Mouse (Mus musculus) cerebellum, adult 11-12 months (tissue): ENCODE results near the gene Ccdc148.

Source experiments
- DNase-seq: peaks from one replicate; pipeline ENCODE4 v3.0.0; 2022

The Ccdc148 gene

DNA sequence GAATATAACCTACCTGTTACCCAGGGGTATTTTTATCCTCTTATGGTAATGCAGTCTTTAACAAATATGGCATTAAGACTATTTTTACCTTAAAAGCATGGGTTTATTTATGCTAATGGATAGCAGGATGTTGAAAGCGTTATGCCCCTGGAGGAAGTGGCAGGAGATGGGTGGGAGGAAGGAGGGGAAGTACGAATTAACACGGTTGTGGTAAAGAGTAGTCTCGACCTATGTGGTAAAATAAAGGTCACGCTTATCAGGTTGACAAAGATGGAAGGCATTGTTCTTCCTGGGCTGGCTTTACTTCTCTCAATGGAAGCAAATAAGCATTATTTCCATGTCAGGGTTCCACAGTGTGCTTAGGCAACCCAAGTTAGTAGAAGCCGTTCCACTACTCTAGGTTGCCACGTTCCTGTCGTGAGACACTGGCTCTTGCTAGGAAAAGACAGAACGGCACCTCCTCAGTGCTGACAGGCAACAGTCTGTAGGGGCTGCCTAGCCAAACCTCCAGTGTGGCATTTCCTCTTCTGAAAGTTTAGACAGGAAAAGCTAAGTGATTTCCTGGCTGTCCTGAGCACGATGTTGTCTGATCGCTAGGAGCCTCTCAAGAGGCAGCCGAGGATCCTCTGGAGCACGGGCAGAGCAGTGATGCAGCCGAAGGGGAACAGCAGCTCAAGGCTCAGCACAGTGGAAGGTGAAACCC is 253.5 kb downstream of the Ccdc148 start:
- DNase-seq = no peak

DNA sequence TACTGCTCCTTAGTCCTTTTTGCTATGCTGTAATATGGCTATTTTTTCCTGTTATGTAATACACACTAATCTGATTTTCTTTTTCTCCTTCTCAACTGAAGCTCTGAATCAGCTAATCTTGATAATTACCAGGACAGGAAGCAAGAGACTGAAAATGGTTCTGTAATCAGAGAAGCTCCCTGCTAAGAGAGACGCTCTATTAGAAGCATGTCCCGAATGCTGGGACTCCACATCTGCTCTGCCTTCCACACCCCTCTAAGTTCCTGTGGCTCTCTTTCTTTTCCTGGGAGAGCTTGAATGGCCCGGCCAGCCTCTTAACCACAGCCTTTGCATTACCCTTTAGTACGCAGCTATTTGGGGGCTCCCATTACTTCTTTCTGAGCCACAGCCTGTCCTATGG is 255.4 kb downstream of the Ccdc148 start:
- no peak for DNase-seq

DNA sequence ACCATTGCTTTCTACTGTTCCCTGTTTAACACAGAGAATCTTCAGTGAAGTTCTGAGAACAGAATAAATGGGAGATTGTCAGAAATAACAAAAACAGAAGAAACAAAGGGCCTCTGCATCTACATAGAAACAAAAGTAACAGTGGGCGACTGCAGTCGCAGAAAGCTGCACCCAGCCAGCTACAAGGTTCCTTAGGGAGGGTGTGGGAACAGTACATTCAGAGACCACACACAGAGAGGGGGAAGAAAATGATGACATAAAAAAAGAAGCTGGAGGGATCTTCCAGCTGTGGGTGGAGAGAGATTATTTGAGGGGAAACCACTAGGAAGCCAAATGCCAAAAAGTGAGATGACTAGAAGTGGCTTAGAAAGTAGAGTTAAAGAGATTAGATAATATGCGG is 280.6 kb downstream of the Ccdc148 start:
- DNase-seq = no peak

DNA sequence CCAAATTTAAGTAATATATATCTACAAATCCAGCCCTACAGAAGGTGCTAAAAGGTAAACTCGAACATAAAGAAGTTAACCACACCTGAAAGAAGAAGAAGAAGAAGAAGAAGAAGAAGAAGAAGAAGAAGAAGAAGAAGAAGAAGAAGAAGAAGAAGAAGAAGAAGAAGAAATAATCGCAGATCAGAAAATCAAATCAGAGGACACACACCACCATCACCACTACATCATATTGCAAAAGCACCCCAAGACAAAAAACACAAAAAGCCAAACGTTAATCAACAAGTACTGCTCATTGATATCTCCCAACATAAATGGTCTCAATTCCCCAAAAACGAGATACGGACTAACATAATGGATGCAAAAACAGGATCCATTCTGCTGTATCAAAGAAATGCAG is 301.3 kb downstream of the Ccdc148 start, which contains the start of gene Gm11099:
TSS of gene Gm11099 (plus strand) at position 301 of the 400 bp plus-strand sequence.
- DNase-seq = no peak

DNA sequence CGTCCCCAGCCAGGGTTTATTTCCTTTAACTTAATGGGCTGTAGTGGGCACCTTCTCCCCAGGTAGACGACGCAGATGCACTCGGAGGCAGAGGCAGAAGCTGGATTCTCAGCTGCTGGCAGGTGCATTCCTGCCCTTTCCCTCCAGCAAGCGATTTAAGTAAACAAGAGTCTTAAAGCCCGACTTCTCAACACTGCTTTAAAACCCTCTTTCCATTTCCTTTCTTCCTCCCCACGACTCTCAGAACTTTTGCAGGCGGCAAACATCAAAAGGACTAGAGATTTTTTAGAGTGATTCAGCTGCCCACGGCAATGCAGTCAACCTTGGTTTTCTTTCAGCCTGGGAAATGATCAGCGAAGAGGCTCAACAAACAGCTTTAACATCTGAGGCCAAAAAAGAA is 316.0 kb downstream of the Ccdc148 start:
- no peak for DNase-seq

DNA sequence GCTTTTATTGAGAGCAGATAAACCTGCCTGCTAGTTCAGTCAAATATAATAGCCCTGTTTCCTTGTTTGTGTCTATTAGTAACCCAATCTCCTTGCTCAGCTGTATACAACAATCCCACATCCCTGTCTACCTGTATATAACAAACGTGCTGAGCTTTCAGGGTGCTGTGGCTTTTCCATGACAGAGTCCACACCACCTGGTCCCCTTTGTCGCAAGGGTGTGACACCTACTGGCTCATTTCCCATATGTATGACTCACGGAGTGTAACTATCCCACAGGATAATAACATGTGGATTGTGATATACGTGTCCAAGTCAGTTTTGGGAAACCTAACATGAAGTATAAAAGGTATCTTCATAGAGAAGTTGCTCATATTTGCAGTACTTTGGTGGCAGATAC is 318.0 kb downstream of the Ccdc148 start:
- DNase-seq = no peak

DNA sequence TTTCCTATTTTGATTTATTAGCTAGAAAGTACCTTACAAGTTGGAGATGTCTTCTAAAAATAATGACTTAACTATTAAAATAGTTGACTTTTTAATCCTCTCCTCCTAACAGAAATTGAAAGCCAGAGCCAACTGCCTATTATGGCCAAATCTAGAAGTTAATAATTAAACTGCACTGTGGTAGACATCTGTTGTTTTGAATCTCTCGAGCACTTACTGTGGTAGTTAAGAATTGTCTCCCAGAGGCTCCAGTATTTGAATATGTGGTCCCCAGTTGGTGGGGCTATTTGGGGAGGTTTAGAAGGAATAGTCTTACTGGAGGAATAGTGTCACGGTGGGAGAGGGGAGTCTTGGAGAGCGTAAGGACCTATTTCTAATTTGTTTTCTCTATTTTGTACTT is 319.5 kb downstream of the Ccdc148 start:
- DNase-seq = no peak

DNA sequence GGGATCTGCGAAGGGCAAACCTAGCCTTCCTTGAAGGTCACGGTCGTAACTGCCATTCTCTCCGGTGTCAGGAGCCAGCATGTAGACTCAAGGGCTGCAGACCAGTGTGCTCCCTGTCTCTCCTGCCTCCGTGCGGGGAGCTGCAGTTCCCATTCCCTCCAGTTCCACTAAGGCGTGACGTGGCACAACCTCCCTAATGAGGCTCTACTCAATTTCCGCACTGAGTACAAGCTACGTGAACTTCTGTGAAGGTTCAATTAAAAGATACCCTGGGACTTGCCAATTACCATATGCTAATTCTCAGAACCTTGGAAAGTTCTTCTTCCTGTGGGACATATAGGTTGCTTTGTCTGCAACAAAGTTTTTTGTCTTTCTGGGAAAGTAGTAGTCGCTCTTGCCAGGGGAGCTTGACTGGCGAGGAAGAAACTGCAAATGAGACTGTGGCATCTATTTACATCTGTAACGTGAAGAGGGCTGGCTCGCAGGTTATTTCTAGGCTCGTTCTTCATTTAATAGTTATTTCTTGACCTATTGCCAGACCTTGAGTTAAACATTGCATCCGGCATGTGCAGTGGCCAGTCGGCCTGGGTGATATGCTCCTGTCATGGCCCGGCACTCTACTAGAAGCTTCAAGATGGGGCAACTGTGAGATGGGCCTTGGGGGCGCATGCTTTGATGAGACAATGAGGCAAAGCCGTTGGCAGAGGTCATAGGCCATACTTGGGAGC is 328.1 kb downstream of the Ccdc148 start:
- DNase-seq = no peak

DNA sequence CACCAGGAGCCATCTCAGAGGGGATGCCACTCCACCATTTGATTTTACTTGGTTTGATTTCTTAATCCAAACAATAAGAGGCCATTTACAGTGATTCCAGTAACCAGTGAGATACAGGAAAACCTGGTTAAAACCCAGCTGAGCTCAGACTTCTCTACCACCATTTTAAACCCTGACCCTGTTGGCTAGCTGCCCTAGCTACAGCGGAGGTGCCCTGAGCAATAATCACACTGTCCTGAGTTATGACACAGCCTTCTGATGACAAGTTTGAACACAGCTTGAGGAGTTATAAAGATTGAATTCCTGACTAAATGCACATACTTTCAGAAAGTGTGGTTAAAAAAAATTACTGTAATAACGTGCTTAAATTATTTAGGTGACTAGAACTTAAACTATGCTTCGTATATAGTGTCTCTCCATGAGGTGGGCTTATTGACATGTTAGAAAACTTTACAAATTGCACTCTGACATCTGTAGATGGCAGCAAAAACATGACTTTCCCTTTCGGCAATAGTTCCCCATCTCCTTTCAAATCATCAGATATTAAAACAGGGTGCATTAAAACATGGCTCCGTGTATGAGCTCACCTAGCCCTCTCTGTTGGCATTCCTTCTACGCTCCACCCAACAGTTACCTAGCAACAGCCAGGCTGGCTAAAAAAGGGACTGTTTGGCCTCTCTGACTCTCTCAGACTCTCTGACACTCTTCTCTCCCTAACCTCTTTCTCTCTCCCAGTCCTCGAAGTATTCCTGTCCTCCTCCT is 330.3 kb downstream of the Ccdc148 start:
- no peak for DNase-seq

DNA sequence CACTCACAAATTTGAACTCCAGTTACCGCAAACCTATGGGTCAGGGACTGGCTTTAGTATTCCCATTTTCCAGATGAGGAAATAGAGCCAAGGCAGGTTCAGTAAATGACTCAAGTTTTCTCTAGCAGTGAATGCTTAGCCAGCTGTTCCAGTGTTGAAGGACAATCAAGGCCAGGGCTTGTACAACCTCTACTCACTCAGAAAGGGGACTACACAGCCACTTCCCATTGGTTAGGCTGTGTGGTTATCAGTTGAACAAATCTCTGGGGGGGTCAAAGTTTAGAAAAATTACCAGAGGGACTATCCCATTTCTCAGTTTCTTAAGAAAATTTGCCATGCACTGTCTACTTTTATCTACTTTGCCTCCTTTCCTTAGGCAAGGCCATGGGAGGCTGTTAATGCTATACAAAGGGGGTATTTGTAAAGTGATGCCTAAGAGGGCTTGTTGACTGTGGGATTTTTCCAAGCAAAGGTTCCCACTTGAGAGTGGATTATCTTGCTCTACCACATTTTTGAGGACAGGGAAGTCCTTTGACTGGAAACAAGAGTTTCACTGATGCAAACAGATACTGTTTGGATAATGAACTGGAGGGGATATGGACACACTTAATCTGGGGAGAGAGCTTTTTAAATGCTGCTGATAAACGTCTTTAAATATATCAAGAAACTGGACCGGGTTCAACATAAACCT is 331.4 kb downstream of the Ccdc148 start:
- DNase-seq = no peak

DNA sequence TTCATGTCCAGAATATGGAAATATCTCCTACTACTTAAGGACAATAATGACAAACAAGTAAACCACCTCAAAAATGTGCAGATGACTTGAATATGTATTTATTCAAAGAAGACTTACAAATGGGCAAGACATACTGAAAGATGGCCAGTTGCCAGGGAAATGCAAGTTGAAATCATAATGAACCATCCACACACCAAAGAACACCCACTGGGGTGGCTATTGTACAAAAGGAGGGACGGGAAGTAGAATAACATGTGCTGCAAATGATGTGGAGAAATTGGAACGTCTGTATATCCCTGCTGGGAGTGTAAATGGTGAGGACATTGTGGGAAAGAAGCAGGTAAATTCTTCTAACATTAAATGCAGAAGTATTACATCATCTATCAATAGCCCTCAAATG is 347.5 kb downstream of the Ccdc148 start:
- no peak for DNase-seq

DNA sequence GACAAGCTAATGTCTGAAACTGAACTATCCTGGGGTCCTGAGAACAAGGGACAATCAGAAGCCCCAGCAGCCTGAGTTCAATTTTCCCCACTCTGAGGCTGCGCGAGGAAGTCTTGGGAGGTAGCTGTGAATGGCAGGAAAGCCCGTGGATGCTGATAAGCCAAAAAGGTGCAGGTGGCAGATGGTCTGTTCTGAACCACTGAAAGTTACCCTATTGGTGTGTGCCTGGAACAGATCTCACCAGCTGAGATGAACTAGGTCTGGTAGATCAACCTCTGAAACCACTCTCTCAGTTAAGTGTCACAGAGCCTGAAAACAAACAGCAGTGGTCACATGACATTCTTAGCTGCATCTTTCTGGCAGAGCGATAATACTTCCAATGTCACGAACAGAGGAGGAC is 360.9 kb downstream of the Ccdc148 start:
- peak; percentile 25 for DNase-seq

DNA sequence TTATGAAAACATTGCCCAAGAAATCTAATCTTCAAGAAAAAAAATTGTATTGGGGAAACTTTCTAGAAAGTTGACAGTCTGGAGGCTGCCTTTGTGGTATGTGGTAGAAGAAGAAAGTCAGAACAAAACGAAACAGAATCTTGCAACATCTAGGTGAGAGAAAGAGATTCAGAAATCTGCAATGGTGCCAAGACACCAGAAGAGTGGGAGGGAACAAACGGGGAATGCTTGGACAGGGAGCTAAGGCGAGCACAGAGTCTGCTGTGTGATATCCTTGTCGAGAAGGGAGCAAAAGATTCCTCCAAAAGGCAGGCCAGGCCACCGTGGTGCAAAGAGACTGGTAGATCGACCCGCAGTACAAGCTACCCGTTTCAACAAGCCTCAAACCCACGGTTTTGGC is 361.4 kb downstream of the Ccdc148 start:
- no peak for DNase-seq

DNA sequence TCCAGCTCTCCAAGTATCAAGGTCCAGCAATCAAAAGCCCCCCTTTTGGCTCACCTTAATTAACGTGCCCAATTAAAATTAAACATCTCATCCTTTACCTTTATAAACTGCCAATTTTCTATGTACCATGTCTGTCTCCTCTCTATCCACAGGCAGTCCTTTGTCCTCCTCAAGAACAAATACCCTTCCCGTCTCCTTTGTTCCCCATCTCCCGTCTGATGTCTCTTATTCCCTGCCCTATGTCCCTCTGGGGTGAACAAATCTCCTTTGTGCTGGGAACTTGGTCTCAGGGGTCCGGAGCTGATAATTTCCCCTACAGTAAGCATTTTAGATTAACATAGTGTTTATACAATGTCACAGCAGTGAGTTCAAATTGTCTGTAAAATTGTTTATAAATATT is 363.0 kb downstream of the Ccdc148 start:
- DNase-seq = no peak

DNA sequence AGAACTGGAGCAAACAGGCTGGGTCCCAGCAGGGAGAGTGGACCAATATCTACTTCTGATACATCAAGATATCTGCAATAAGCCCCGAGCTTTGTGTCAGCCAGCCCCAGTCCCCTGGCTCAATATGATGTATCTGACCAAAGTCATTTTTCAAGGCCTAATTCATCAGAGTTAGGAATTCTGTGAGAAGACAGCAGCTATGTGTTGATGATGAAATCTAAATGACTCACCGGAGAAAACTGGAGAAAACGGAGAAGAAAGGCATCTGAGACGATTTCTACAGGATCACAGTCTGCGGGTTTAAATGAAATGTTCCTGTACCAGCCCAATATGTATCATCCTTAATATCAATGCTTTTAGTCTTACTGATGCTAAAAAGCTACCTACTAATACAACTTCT is 365.1 kb downstream of the Ccdc148 start:
- no peak for DNase-seq

DNA sequence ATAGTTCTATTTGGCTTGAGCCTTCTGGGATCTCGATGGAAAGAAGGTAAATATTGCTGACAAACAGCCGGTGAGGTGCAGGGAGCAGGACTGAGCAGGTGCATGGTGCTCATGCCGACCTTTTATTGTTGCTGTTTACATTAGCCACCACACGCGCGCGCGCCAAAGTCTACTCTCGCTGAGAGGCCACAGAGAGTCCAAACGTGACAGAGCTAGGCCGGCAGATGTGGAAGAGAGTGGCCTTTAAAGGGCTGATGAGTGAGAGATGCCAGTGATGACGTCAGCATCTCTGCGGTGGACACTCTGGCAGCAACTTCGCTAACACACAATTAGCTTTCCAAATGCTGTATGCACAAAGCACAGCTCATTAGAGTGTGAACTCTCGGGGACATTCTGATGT is 366.0 kb downstream of the Ccdc148 start:
- DNase-seq = no peak

DNA sequence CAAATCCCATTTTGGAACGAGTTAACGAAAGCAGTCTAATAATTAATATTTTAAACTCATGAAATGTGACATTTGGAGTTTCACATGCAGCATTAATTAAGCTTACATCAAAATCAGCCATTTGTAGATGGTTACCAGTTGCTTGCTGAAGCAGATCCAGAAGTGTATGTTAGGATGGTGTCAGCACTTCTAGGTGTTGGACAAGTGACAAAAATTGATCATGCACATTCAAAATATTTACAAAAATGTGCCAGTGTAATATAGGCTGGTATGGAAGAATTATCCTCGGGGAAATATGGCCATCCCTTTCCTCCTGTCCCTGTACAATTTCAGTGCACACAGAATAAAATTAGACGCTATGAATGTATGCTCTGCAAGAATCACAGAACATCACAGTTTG is 370.1 kb downstream of the Ccdc148 start:
- no peak for DNase-seq

DNA sequence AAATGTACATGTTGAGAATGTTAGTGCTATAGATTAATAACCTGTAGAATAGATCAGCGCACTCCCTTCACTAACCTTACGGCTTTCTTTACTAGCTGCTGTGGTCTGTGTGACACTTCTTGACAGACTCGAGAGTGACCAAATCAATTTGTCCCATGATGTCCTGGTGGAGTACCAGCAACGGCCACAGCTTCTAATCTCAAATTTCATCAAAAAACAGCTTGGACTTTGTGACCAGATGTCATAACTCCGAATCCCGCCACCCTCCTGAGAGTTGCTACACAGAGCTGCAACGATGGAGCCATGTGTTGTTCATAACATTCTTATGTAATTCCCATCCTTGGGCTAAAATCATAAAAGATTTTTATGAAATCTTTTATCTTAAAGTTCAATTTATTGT is 370.5 kb downstream of the Ccdc148 start:
- DNase-seq = no peak

DNA sequence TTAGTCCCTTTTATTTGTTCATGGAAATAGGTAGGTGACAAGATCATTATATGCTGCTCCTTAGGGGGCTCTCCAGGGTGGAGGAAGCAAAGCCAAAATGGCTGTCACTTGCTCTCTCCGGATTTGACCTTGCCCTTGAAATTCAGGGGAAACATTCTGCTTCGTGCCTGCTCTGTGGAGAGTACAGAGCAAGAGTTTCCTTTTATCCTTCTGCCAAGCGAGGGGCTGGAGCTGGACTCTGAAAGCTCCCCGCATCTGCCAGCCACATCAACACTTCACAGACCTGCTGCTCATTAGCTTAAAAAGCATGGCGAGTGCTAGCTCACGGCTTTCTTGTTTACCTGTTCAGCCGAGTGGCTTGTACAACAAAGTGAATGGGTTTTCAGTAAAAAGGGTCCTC is 373.1 kb downstream of the Ccdc148 start:
- no peak for DNase-seq

DNA sequence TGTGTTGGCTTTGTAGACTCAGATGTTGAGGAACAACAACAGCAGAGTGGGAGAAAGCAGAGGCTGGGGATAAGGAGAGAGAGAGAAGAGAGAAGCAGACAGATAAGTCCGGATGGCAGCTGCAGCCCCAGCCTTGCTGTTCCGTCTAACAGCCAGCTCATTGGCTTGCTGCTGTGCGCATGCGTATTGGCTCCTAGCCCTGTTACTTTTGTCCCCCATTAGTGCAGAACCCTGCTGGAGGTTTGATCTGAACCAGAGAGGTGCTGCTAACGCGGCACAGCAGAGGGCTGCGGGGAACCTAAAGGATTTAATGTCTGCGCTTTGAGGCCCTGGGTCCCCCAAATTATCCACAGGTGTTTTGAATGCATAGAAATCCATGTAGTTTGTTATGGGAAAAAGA is 373.8 kb downstream of the Ccdc148 start:
- no peak for DNase-seq

DNA sequence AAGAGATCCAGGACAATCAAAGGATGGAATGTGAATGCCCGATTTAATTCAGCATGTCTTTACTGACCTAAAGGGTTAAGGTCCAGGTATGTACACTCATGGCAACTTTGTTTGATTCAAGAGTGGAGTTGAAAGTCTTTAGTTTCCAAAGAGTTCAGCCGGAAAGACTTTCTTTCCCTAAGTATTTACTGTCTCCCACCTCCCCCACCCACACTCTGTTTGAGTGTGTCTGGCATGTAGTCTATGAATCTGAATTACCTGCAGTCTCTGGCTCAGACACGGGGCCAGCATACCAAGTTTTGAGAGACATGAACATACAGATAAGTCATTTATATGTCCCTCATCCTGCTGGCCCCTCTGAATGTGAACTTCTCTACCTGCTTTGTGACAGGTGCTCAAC is 374.3 kb downstream of the Ccdc148 start:
- DNase-seq = no peak

DNA sequence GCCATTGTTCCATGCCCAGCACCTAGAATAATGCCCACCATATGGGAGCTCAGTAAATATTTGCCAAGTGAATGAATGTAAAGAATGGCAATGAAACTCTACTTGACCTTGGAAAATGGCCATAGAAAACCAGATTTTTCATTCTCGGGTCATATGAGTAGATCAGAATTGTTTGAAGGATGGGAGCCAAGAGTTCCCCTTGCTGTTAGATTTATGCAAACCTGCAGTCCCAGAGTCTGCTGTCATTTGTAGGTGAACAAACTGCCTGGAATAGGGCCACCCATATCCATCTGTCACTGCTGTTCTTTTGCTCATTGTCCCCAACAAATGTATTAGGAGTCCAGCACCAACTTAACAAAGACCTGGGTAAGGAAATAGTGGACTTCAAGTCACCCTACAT is 377.0 kb downstream of the Ccdc148 start:
- peak; percentile 85 for DNase-seq

DNA sequence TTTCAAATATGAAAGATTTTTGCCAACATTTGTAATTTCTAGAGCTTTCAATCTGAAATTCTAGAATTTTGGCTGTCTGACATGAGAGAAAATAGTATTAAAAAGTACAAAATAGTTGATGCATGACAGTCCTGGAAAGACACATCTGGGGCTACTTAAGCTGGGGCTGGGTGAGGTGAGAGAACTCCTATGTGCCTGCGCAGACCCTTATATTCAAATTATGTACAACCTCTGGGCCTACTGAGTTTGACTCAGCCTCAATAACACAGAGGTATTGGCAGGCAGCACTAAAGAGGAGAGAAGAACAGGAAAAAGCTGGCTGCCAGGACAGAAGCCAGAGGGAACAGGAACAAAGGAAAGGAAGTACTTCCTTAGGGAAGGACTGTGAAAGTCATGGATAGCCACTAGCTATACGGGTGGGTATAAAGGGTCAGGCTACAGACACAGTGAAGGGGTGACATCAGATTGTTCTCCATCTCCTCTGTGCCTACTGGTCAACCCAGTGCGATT is 381.4 kb downstream of the Ccdc148 start:
- DNase-seq = no peak
